Mouse (Mus musculus) layer of hippocampus, adult 11-12 months (tissue): ENCODE results near the gene Grm5.

Source experiments
- DNase-seq: peaks from one replicate; pipeline ENCODE4 v3.0.0; 2022; ENCODE audit warnings: low spot score

Gene Grm5

GRCm38 (mm10) chr7:87583868-87584267, at the start of gene Grm5:
Gene Grm5 (plus strand): TSS chr7:87584168.
- no peak for DNase-seq

GRCm38 (mm10) chr7:87539031-87539430, 44.9 kb upstream of the Grm5 start:
- no peak for DNase-seq

- DNase-seq = no peak
Measured at GRCm38 (mm10) chr7:87565300-87565699, 18.7 kb upstream of the Grm5 start.

GRCm38 (mm10) chr7:87566476-87566875, 17.5 kb upstream of the Grm5 start:
- DNase-seq = peak; percentile 11

- DNase-seq = peak; percentile 64
Measured at GRCm38 (mm10) chr7:87584281-87584701, 323 bp downstream of the Grm5 start.

GRCm38 (mm10) chr7:87586271-87586937, 2.4 kb downstream of the Grm5 start:
- DNase-seq = peak; percentile 60

- no peak for DNase-seq
Measured at GRCm38 (mm10) chr7:87587976-87588375, 4.0 kb downstream of the Grm5 start.

- no peak for DNase-seq
Measured at GRCm38 (mm10) chr7:87626251-87626650, 42.3 kb downstream of the Grm5 start.

- DNase-seq = no peak
Measured at GRCm38 (mm10) chr7:87635530-87635929, 51.6 kb downstream of the Grm5 start.

GRCm38 (mm10) chr7:87650610-87651009, 66.6 kb downstream of the Grm5 start:
- no peak for DNase-seq

GRCm38 (mm10) chr7:87661794-87662193, 77.8 kb downstream of the Grm5 start:
- no peak for DNase-seq

- DNase-seq = no peak
Measured at GRCm38 (mm10) chr7:87664041-87664440, 80.1 kb downstream of the Grm5 start.

GRCm38 (mm10) chr7:87716393-87716792, 132.4 kb downstream of the Grm5 start:
- peak; percentile 30 for DNase-seq

- no peak for DNase-seq
Measured at GRCm38 (mm10) chr7:87718631-87719030, 134.7 kb downstream of the Grm5 start.

GRCm38 (mm10) chr7:87734511-87734910, 150.5 kb downstream of the Grm5 start:
- no peak for DNase-seq

GRCm38 (mm10) chr7:87761945-87762344, 178.0 kb downstream of the Grm5 start:
- DNase-seq = no peak

GRCm38 (mm10) chr7:87762376-87762775, 178.4 kb downstream of the Grm5 start:
- DNase-seq = no peak

GRCm38 (mm10) chr7:87787560-87787959, 203.6 kb downstream of the Grm5 start:
- DNase-seq = peak; percentile 51

GRCm38 (mm10) chr7:87788963-87789362, 205.0 kb downstream of the Grm5 start:
- DNase-seq = no peak

GRCm38 (mm10) chr7:87793896-87794295, 209.9 kb downstream of the Grm5 start:
- DNase-seq = no peak

- no peak for DNase-seq
Measured at GRCm38 (mm10) chr7:87824898-87825297, 240.9 kb downstream of the Grm5 start.

- DNase-seq = no peak
Measured at GRCm38 (mm10) chr7:87834669-87835068, 250.7 kb downstream of the Grm5 start.

- no peak for DNase-seq
Measured at GRCm38 (mm10) chr7:87838579-87838978, 254.6 kb downstream of the Grm5 start.

- no peak for DNase-seq
Measured at GRCm38 (mm10) chr7:87843496-87843895, 259.5 kb downstream of the Grm5 start.
